Mouse (Mus musculus): ENCODE results near the gene C1s2.

- TF ChIP-seq POLR2A (IDR thresholded peaks at IDR 0.05; ENCODE audit: low read depth, low read length) (no peak), CTCF (conservative IDR thresholded peaks at IDR 0.05 in 1 of 2, IDR thresholded peaks at IDR 0.05 in 1 of 2; ENCODE audit: low read depth in 2 of 2, low read length in 2 of 2) (no peak), RCOR1 (conservative IDR thresholded peaks at IDR 0.05; ENCODE audit: low read depth, low read length) (no peak), USF1 (IDR thresholded peaks at IDR 0.05; ENCODE audit: low read depth, low read length) (no peak), MAX (IDR thresholded peaks at IDR 0.05; ENCODE audit: low read length) (no peak), E2F4 (IDR thresholded peaks at IDR 0.05; ENCODE audit: insufficient replicate concordance, low read depth, low read length) (no peak), BHLHE40 (IDR thresholded peaks at IDR 0.05; ENCODE audit: low read depth, low read length) (no peak), GABPA (IDR thresholded peaks at IDR 0.05; ENCODE audit: insufficient replicate concordance, low read depth, low read length) (no peak), ELF1 (IDR thresholded peaks at IDR 0.05; ENCODE audit: low read depth, low read length) (no peak), CHD2 (IDR thresholded peaks at IDR 0.05; ENCODE audit: low read length) (no peak), ZC3H11A (IDR thresholded peaks at IDR 0.05; ENCODE audit: low read depth, low read length) (no peak), JUN (IDR thresholded peaks at IDR 0.05; ENCODE audit: insufficient read depth, low read depth, low read length) (no peak), NELFE (IDR thresholded peaks at IDR 0.05; ENCODE audit: low read depth, low read length) (no peak), SIN3A (IDR thresholded peaks at IDR 0.05; ENCODE audit: low read length) (no peak)
These were observed 40.3 kb upstream of the C1s2 start for GRCm38 (mm10) chr6:124676171-124676570.
